Mouse (Mus musculus) forebrain, embryonic 14.5 days (tissue): ENCODE measurements around the gene Immp1l. TPM values are rescaled to one million over a fixed set of nuclear protein-coding genes. Genes with fewer than 3 reads are reported as not detected.

Source experiments
- ATAC-seq: fragments of 200-750 bp; cut with Nextera tagmentation; 2 replicates; pipeline ENCODE4 v1.8.0; 2017; ENCODE audit warnings: mild to moderate bottlenecking, moderate library complexity
- DNase-seq: peaks from one replicate; pipeline ENCODE4 v3.0.0-alpha.2; 2015; ENCODE audit warnings: low spot score
- H3K27ac ChIP-seq: fragments of 300-500 bp; sonication (generic); 2 replicates; pipeline ENCODE4 v1.5.1; 2014; ENCODE audit warnings: low read depth, mild to moderate bottlenecking, control low read depth, low read length, moderate library complexity
- H3K27me3 ChIP-seq: fragments of 300-500 bp; sonication (generic); replicated peaks from 2 replicates; pipeline ENCODE4 v1.6.1; 2014; ENCODE audit warnings: low read length, control low read depth, mixed read lengths; ENCODE audit not compliant: control insufficient read depth, insufficient read depth
- H3K36me3 ChIP-seq: fragments of 300-500 bp; sonication (generic); 2 replicates; pipeline ENCODE4 v1.6.1; 2014; ENCODE audit warnings: low read length, control low read depth; ENCODE audit not compliant: control insufficient read depth, insufficient read depth
- H3K4me1 ChIP-seq: fragments of 300-500 bp; sonication (generic); 2 replicates; pipeline ENCODE4 v1.6.1; 2014; ENCODE audit warnings: antibody characterized with exemption, low read length, control low read depth; ENCODE audit not compliant: control insufficient read depth, insufficient read depth
- H3K4me2 ChIP-seq: fragments of 300-500 bp; sonication (generic); 2 replicates; pipeline ENCODE4 v1.6.1; 2014; ENCODE audit warnings: mild to moderate bottlenecking, control low read depth, low read length
- H3K4me3 ChIP-seq: fragments of 300-500 bp; sonication (generic); 2 replicates; pipeline ENCODE4 v1.5.1; 2014; ENCODE audit warnings: low read depth, low read length, control low read depth
- H3K9ac ChIP-seq: fragments of 300-500 bp; sonication (generic); 2 replicates; pipeline ENCODE4 v1.6.1; 2014; ENCODE audit warnings: mild to moderate bottlenecking, low read length, control low read depth, moderate library complexity
- H3K9me3 ChIP-seq: fragments of 300-500 bp; sonication (generic); replicated peaks from 2 replicates; pipeline ENCODE4 v1.6.1; 2016; ENCODE audit warnings: low read length, control low read depth, mixed read lengths; ENCODE audit not compliant: control insufficient read depth
- WGBS: fragments of 180-500 bp; shearing (Covaris S2); extraction: QIAGEN DNeasy Blood & Tissue Kit; methylation state at CpG from one replicate; pipeline ENCODE4 v1.1.7; 2014; 5-methylcytosine and 5-hydroxymethylcytosine counted together
- polyA plus RNA-seq: library from polyadenylated mRNA; unstranded; fragments of >200 nt; fragmentation: Nextera tagmentation; extraction: Ambion mirVana; gene quantifications from 2 replicates; pipeline ENCODE4 v1.2.1, GENCODE M21; 2014

Gene Immp1l
- 114 and 141 TPM in 2 replicates for polyA plus RNA-seq

DNA sequence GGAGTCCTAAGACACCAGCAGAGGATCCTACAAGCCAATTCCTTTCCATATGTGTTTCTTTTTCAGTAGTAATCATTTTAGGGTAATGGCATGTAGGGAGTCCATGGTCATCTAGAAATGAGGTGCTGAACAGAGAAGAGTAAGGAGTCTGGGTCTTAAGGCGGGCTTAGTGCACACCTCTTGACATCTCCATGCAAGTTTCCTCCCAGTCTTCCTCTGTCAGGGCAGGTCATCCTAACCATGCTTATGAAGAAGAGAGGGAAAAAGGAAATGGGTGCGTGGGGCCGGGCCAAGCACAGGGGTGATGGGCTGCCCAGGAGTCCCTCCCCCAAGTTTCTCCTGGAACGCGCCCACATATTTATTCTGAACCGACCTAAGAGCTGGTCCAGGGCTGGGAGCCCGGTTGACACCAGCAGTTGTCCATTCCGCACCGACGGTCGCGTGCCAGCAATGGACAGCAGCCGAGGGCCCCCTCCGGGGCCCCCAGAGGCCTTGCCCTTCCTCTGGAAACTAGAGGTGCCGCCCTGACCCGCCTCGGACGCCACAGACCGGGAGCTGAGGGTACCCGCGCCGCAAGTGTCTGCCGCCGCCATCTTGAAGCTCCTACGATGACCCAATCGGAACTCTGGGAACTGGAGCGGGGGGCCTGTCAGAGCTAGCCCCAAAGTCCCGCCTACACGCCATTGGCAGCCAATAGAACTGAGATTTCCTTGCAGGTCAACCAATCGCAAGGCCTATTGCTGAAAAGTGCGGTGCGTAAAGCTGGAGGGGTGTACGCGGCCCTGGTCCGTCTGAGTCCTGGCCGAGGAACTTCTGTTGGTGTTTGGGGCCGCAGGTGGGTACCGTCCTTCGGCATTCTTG, at the start of gene Immp1l, which contains the start of gene Elp4:
TSS of gene Immp1l (plus strand) at position 743 of the 861 bp plus-strand sequence.
TSS of gene Elp4 (minus strand) at position 669 of the 861 bp plus-strand sequence.
- Histone ChIP-seq H3K4me3 (peak within 1 kb of the TSS; percentile 81), H3K9me3 (no peaks in the 10 kb centered on the region), H3K4me2 (peak within 1 kb of the TSS; percentile 80), H3K36me3 (no peaks in the 10 kb centered on the region), H3K4me1 (peaks cover 5% of the 10 kb centered on the region; the same call in 1 of the 2 replicates), H3K9ac (peak within 1 kb of the TSS; percentile 88), H3K27ac (no peak within 1 kb of the TSS; the same call in 1 of the 2 replicates), H3K27me3 (no peaks in the 10 kb centered on the region)
- DNase-seq (peak; percentile 99), ATAC-seq (peak; percentile 100)
- under 1% methylated on average over 39 of the region's 39 CpGs for WGBS

DNA sequence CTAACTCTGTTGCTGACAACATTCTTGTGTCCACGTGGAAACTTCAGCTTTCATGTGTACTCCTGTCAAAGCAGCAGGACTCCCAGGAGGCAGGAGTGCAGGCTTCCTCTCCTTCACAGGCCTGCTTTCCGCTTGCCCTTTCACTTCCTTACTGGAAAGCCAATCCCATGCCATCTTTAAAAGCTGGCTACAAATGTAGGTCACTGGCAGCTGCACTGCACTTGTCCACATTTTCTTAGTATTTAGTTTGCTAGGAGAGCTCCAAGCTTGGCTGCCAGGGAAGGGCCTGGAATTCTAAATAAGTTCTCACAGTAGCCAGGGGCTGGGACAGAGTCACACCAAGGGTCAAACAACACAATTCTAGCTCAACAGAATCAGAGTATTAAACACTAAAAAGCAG, 49.7 kb upstream of the Immp1l start:
- ATAC-seq (no peak), DNase-seq (no peak)
- H3K9ac ChIP-seq: no peak overlapping the region
- 54% methylated on average over 2 of the region's 2 CpGs for WGBS
- no peaks in the 10 kb centered on the region for H3K27me3 ChIP-seq
- H3K4me1 ChIP-seq: no peaks in the 10 kb centered on the region
- H3K4me2 ChIP-seq: no peak overlapping the region
- H3K36me3 ChIP-seq: no peaks in the 10 kb centered on the region
- no peaks in the 10 kb centered on the region for H3K9me3 ChIP-seq
- no peak overlapping the region for H3K27ac ChIP-seq
- no peak overlapping the region for H3K4me3 ChIP-seq

DNA sequence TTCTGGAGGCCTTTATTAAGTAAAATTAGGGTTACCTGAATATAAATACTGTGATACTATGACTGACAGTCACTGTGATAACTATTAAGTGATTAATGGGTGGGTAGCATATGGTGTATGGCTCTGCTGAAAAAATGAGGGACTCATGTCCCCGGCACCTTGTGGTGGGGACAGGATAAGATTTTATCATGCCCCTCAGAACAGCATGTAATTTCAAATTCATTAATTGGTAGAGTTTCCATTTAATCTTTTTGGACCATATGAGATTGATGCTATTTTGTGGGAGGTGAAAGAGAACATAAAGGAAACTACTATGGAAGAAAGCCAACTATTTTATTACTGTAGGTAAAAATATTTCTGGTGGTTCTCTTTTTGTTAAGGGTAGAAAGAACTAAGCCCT, 31.0 kb upstream of the Immp1l start:
- ATAC-seq (no peak), DNase-seq (no peak)
- H3K4me3 ChIP-seq: no peak overlapping the region
- WGBS: 93% methylated on average over 1 of the region's 1 CpGs
- H3K36me3 ChIP-seq: no peaks in the 10 kb centered on the region
- H3K27ac ChIP-seq: no peak overlapping the region
- no peaks in the 10 kb centered on the region for H3K4me1 ChIP-seq
- H3K9ac ChIP-seq: no peak overlapping the region
- no peaks in the 10 kb centered on the region for H3K27me3 ChIP-seq
- H3K4me2 ChIP-seq: no peak overlapping the region
- peaks cover 3% of the 10 kb centered on the region; the same call in 1 of the 2 replicates for H3K9me3 ChIP-seq

DNA sequence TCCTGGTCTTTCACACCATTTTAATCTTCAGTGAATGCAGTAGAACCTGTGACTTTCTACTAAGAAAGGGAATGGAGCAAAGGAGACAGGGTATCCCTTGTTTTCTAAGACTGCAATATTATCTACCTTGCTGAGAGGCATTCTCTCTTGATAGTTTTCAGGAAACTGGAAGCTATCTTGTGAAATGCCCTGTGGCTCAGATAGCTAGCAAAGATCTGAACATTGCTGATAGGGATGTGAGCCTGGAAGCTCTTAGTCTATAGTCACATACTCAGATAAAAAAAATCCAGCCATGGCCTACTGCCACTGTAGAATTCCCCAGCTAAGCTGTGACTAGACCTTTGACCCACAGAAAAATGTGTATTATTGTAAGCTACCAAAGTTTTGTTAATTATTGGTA, 13.6 kb upstream of the Immp1l start:
- Histone ChIP-seq H3K27ac (no peak overlapping the region), H3K27me3 (no peaks in the 10 kb centered on the region), H3K9me3 (no peaks in the 10 kb centered on the region; the same call in 1 of the 2 replicates), H3K36me3 (0 out of 2 replicates have a peak, but pooled peaks cover 3% of the 10 kb centered on the region), H3K4me3 (no peak overlapping the region), H3K4me1 (no peaks in the 10 kb centered on the region), H3K4me2 (no peak overlapping the region), H3K9ac (no peak overlapping the region)
- ATAC-seq (no peak), DNase-seq (no peak)

DNA sequence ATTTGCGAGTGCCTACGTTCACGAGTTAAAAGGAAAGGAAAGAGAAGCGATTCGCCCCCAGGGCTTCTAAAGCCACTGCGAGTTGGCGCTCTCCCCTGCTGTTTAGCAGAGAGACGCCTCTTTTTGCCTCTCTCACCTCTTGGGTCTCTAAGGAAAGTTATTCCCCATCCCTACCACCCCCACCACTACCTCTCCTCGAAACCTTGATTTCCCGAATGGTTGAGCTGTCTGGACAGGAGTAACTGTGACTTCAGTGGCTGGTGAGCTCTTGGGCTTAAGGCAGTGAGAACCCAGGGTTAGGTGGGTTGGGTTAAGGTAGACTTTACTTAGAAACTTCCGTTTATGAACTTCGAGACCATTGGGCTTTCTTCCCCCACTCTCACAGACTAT, 314 bp downstream of the Immp1l start:
- Histone ChIP-seq H3K4me2 (peak overlapping the region; percentile 76), H3K27ac (no peak overlapping the region), H3K9me3 (no peaks in the 10 kb centered on the region), H3K4me3 (peak overlapping the region; percentile 81), H3K36me3 (no peaks in the 10 kb centered on the region), H3K27me3 (no peaks in the 10 kb centered on the region), H3K4me1 (peaks cover 5% of the 10 kb centered on the region; the same call in 1 of the 2 replicates), H3K9ac (peak overlapping the region; percentile 88)
- ATAC-seq (peak; percentile 65), DNase-seq (peak; percentile 42)
- 0% methylated on average over 12 of the region's 12 CpGs for WGBS

DNA sequence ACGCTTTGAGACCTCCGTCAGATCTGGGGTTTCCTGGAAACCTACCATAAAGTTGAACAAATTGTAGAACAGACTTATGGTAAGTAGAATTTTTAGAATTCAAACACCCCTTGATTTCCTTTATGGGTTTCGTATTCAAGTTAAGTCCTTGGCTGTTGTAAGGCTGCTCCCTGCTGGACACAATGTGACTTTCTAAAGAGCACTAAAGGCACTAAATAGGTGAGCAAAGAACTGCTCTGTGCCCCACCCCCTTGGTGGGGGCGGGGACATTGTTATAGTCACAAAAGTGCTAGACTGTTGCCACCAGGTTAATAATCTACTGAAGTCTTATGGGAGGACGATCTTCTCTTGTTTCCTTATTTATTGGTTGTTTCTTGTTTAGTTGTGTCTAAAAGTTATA, 3.9 kb downstream of the Immp1l start:
- ATAC-seq: no peak
- DNase-seq: peak; percentile 28
- 83% methylated on average over 5 of the region's 5 CpGs for WGBS
- H3K4me3 ChIP-seq: no peak overlapping the region
- no peak overlapping the region for H3K9ac ChIP-seq
- 0 out of 2 replicates have a peak, but pooled peaks cover 4% of the 10 kb centered on the region for H3K36me3 ChIP-seq
- H3K9me3 ChIP-seq: no peaks in the 10 kb centered on the region
- peaks cover 5% of the 10 kb centered on the region; the same call in 1 of the 2 replicates for H3K4me1 ChIP-seq
- no peak overlapping the region for H3K27ac ChIP-seq
- H3K4me2 ChIP-seq: no peak overlapping the region
- H3K27me3 ChIP-seq: no peaks in the 10 kb centered on the region

DNA sequence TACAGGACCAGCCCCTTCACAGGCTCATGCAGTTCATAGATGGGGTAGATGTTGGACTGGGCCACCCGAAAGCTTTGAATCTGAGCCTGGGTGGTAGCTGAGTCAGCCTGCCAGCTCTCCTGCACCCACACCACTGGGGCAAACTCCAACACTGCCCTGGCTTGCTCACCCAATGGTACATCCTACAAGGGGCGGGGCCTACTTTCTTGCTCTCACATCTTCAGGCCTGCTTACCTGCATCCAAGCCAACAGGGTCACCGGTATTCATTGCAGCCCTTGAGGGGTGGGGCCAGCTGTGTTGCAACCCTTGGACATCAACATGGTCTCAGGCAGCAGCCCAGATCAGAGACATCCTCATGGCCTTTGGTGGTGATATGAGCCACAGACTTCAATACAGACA, 6.2 kb downstream of the Immp1l start:
- Histone ChIP-seq H3K27me3 (no peaks in the 10 kb centered on the region), H3K4me2 (no peak overlapping the region), H3K9me3 (no peaks in the 10 kb centered on the region), H3K36me3 (0 out of 2 replicates have a peak, but pooled peaks cover 4% of the 10 kb centered on the region), H3K4me1 (peaks cover 3% of the 10 kb centered on the region; the same call in 1 of the 2 replicates), H3K4me3 (no peak overlapping the region), H3K27ac (no peak overlapping the region), H3K9ac (no peak overlapping the region)
- WGBS: 89% methylated on average over 3 of the region's 3 CpGs
- DNase-seq (no peak), ATAC-seq (no peak)

DNA sequence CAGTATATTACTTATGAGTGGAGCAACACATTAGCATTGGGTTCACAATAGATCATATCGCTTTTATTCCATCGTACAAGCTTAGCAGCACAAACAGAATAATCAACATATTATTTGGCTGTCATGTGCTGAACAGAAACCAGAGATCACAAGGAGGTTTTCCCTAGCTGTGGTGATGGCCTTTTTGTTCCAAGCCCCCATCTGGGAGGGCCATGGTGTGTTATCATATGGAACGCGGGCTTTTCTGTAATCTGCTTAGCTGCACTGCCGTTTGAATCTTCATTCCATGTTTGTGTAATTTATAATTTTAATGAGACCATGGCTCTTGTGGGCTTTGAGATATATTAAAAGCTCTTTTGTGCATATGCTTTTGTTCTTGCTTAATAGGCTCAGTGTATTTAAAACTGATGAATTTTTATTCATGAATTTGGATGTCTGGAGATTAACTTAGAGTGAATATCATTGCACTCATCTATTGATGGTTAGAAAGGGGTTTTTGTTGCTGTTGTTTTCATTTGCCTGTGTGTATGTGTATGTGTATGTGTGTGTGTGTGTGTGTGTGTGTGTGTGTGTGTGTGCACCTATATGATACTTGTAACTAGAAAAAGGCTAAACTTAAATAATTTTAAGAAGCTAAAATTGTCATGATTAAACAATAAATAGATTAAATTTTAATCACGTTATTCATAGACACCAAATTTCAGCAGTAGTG, 9.4 kb downstream of the Immp1l start:
- Histone ChIP-seq H3K4me1 (peaks cover 3% of the 10 kb centered on the region; the same call in 1 of the 2 replicates), H3K36me3 (0 out of 2 replicates have a peak, but pooled peaks cover 4% of the 10 kb centered on the region), H3K9me3 (no peaks in the 10 kb centered on the region), H3K4me3 (no peak overlapping the region), H3K27me3 (no peaks in the 10 kb centered on the region), H3K27ac (no peak overlapping the region), H3K9ac (peak overlapping the region; percentile 45; the same call in 1 of the 2 replicates), H3K4me2 (0 out of 2 replicates have a peak overlapping the region, but pooled peaks have one; percentile 9)
- ATAC-seq (peak; percentile 76), DNase-seq (peak; percentile 75)
- WGBS: 36% methylated on average over 6 of the region's 6 CpGs
